Mouse (Mus musculus) kidney, adult 18-20 months (tissue): ENCODE results near the gene Csrp2.

Source experiments
- DNase-seq: peaks from one replicate; pipeline ENCODE4 v3.0.0; 2021

Gene Csrp2

DNA sequence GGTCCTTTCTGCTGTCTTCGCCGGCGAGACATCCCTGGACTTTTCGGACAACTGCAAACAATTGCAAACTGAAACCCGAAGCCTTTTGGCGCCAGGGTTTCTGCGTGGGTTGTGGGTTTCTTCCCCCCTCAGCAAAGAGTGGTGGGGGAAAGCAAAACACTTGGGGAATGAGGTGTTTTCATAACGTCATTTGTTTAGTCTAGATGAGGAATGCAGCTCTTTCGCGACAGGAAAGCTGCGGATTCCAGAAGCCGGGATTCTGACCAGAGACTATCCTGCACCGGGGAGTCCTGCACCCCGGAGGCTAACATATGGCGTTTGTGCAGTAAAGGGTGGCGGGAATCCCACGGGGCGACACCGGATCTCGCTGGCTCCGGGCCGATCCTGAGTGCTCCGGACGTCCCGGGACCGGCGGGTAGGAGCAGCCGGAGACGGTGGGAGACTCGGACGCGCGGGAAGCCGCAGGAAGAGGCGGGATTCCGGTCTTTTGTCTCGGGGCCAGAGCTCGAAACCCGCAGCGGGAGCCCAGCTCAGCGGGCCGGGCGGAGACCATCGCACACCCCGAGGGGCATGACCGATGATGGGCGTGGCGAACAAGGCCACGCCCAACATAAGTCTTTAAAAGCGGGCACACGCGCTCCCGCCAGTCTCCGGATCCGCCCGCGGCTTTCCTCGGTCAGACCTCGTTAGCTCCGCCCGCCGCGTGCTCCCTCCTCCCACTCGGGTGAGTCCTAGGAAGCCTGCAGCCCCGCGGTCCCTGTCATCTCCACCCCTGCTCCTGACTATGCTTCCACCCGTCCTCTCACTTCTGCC, at the start of gene Csrp2:
TSS of gene Csrp2 (plus strand) at position 259 of the 813 bp plus-strand sequence.
- peak; percentile 94 for DNase-seq

GRCm38 (mm10) chr10:110874853-110875252, 44.7 kb upstream of the Csrp2 start:
- DNase-seq: no peak

- DNase-seq: no peak
Observed at GRCm38 (mm10) chr10:110876956-110877355, 42.6 kb upstream of the Csrp2 start.

DNA sequence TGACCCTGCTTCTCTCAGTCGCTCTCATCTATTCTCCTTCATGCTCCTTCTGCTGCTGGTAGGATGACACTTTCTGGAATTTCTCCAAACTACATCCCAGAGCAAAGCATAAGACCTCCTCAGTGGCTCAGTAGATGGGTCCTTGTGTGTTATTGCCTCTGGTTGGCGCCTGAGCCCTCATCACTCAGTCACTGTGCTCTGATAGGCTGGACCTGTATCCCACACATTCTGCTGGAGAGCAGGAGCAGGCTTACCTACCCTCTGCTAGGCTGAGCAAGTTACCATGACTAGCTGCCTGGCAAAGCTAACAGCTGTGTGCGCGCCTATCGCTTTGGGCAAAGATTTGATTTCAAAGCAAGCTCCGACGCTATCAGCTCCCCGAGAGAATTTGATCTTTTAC, 41.7 kb upstream of the Csrp2 start:
- no peak for DNase-seq

- no peak for DNase-seq
Observed at GRCm38 (mm10) chr10:110878641-110879040, 40.9 kb upstream of the Csrp2 start.

DNA sequence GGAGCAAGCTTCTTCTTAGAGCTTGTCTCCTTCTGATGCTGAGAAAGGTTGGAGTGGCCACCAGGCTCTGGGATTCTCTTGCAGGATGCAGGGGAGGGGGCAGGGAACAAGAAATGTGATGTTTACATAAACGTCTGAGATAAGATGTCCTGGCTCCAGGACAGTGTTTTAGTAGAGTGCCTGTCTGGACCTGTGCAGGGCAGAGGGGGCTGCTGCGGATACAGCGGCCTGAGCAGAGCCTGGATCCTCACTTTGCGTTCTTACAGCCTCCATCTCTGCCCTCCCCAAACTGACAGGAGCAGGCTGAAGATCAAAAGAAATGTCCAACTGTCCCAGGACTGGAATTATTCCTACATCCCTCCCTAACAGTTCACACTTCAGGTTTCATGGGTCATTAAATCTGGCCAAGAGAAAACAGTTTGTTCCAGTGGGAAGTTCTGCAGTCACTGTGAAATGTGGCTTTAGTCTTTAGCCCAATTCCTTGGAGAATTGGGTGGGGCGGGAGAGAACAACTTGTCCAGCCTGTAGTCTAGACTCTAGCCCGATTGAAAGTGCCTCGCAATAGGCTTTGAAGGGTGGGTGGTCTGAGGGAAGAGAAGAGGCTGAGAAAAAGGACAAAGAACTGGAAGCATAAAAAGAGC, 40.0 kb upstream of the Csrp2 start:
- DNase-seq: peak; percentile 13

- no peak for DNase-seq
Observed at GRCm38 (mm10) chr10:110881346-110881745, 38.2 kb upstream of the Csrp2 start.

GRCm38 (mm10) chr10:110882701-110883100, 36.9 kb upstream of the Csrp2 start:
- DNase-seq: no peak

DNA sequence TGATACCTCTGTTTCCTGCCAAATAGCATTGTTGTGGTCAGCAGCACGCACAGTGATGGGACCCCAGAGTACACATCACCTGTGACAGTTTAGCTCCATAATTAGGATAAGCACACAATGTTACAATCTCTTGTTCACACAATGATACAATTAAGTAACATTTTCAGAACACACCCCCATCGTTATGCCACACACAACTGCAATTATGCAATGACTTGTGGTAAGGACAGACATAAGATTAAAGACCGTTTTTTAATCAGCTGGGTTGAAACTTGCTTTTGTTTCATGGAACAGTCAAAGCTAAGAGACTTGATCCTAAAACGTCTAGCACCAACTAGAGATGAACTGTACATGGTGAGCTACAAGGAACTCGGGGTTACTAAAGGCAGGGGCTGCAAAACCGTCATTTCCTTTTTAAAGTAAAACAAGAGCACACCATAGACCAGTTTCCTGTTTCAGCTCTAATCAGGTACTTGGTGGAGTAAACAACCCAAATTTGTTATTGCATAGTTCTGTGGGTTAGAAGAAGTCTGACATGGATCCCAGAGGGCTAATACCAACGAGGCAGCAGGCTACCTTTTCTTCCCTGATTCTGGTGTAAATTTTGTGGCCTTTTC, 28.8 kb upstream of the Csrp2 start:
- DNase-seq: no peak

DNA sequence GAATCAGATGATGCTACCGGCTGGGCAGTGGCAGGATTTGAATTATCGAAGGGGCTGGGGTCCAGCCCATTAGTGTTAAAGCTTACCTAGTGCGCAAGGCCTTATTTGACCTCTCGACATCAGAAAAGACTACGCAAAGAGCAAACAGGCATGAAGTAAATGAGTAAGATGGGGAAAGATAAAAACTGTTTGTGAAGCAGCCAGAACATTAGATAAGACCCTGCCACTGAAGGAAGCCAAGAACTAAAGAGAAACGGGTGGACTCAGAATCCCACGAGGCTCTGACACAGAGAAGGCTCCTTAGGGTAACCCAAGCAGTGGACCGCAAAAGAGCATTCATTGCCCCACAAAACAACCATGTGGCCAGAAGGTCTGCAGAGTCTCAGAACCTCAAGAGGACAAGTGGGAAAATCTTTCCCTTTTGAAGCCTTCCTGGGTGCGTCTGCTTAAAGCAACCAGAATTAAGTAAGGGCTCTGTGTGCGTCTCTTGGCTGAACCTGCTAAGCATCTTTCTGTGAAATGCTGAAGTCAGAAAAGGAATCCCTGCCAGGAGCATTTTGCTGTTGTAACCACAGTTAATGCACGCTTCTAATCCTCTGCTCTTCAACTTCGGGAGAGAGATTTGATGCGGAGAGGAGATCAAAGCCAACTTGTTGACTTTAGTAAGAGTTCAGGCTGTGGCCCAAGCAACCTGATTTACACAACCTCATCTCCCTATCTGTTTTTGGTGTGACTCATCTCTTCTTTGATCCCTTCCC, 19.7 kb upstream of the Csrp2 start:
- no peak for DNase-seq

- DNase-seq: no peak
Observed at GRCm38 (mm10) chr10:110903862-110904261, 15.7 kb upstream of the Csrp2 start.

GRCm38 (mm10) chr10:110916666-110917344, 2.8 kb upstream of the Csrp2 start:
- no peak for DNase-seq

DNA sequence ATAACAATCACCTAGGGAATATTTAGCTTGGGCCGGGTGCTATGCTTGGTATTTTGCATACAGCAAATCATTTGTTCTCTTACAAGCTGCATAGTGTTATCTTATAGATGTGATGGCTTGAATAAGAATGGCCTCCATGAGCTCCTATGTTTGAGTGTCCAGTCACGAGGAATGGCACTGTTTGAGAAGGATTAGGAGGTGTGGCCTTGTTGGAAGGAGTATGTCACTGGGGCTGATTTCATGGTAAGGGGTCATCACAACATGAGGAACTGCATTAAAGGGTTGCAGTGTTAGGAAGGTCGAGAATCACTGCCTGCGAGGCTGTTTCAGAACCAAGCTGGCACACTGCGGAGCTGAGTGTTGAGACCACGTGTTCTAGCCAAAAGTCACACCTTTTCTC, 2.1 kb upstream of the Csrp2 start:
- DNase-seq: no peak

DNA sequence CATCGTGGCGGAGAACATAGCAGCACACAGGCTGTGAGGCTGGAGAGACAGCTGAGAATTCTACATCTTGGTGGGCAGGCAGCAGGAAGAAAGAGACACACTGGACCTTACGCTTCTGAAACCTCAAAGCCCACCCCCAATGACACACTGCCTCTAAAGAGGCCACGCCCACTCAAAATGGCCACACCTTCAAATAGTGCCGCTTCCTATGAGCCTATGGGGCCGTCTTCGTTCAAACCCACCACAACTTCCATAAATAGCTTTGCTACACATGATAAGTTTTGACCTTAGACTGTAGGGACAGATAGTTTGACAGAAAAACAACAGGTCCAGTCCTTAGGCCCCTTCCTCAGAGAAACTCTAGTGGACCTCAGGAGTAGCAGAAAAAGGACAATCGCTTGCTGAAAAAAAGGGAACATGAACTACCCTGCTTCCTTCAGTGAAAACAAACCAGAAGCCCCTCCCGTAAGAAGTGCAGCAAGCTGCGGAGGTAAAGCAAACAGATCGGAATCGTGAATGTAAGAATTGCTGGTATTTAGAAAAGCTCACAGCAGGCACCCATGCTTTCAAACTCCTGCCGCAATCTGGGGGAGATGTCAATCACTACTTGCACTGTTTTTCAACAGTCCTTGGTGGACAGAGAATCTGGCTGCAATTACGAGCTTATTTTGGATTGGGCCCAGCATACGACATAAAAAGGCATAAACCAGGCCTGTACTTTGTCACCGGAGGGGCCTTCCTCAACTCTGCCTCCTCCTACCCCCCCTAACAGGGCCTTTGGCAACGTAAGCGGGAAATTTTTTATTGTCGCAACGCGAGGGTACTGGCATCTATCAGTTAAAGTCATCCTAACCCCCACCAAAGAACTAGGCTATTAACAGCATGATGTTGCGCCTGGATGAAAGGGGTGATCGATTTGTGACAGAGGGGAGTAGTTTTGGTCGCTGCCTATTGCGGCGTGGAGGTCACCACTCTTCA, 886 bp upstream of the Csrp2 start:
- no peak for DNase-seq

DNA sequence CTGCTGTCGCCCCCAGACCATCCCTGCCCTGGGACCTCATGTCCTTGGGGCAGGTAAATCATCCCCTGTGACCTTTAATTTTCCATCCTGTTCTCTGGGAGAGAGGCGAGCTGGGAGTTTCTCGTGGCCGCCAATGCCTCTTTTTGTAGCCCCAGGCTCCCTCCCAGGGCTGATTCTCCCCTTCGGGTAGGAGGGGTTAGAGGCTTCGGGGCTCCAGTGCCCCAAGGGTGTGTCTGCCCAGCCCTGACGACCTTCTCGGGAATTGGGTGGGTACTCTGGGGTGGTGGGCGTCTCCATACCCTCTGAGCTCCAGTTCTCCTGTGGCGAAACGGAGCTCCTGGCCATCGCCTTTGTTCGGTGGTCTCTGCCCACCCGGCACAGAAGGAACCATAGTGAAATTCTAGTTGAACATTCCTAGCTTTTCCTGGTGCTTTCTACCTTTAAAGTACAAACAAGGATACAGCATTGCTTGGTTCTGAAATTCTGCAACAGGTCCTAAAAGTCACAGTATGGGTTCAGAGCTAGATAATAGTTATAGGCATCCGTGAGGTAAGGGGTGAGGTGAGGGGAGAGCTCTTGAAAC, 870 bp downstream of the Csrp2 start:
- DNase-seq: no peak

GRCm38 (mm10) chr10:110921890-110922289, 2.3 kb downstream of the Csrp2 start:
- no peak for DNase-seq

GRCm38 (mm10) chr10:110922612-110923011, 3.0 kb downstream of the Csrp2 start:
- no peak for DNase-seq

- no peak for DNase-seq
Observed at GRCm38 (mm10) chr10:110927491-110927890, 7.9 kb downstream of the Csrp2 start.

DNA sequence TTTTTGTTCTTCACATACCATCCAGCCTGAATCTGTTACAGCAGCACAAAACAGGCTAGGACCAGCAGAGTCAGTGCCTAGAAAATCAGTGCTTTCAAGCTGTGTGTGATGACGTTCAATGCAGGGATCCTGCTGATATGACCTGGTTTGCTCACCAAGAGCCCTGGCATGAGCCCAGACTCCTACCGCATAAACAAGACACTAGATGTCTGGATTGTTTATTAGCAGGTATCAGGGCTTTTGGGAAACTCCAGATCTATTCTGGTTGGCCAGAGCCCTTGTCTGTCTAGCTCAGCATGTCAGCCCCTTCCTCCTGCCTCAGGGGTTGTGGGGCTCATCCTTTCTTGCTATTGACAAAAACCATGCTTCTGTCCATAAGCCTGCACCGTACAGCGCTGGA, 10.2 kb downstream of the Csrp2 start:
- DNase-seq: no peak

GRCm38 (mm10) chr10:110931161-110931912, 11.7 kb downstream of the Csrp2 start:
- no peak for DNase-seq
